Mouse (Mus musculus) spleen, postnatal 14 days (tissue): ENCODE data around the gene 4930467E23Rik.
"Not testable (repeated sequence)": the region's sequence is repeated elsewhere in the genome, so short reads cannot be mapped to it uniquely, and the experiment has no call there.

Experiments
- DNase-seq, 2 experiments: peaks; one replicate each; pipeline ENCODE4 v3.0.0; 2021 to 2022; ENCODE audit warnings: low spot score in 2 of 2

The 4930467E23Rik gene

DNA sequence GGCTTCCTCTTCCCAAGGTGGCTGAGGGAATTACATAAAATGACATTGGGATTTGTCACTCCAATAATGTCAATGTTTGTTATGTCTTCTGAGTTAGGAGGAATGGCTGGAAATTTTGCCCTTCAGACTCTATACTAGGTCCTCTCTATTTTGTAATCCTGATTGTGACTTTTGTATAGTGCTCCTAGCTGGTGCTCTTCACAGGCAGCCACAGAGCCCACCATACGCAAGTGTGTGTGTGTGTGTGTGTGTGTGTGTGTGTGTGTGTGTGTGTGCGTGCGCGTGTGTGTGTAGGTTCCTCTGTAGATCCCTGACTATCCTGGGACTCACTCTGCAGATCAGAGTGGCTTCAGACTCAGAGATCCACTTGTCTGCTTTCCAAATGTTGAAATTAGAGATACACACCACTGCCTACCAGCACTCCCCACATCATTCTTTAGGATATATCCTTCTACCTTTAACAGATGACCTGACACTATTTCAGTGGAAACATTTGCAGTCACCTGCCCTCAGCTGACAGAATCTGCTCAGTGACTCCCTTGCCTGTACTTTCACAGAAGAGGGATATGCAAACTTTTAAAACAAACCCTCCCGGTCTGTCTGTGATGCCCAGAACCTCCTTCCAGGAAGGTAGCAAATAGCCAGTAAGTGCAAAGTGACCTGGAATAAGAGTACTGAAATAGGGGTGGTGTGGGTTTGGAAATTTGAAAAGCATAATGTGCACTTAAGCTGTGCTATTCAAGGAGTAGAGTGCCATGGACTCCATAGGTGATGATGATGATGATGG, 52.1 kb downstream of the 4930467E23Rik start:
- DNase-seq, result not testable (repeated sequence)

DNA sequence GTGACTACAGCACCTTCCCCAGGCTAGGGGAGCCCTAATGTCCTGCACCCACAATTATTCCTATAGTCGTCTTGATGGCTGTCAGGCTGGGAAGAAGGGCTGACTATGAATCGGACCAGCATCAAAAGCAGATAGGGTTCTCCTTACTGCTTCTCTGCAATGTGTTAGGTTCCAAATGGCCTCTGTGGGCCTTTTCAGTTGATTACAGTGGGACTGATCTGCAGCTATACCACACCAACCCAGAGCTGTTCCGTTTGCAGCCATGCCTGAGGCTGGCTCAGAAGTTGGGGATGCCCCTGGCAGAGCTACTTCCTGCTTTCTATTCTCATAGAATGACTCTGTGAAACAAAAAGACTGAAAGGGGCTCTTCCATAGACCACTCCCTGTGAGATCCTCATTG, 53.4 kb downstream of the 4930467E23Rik start:
- not testable (repeated sequence) for DNase-seq

DNA sequence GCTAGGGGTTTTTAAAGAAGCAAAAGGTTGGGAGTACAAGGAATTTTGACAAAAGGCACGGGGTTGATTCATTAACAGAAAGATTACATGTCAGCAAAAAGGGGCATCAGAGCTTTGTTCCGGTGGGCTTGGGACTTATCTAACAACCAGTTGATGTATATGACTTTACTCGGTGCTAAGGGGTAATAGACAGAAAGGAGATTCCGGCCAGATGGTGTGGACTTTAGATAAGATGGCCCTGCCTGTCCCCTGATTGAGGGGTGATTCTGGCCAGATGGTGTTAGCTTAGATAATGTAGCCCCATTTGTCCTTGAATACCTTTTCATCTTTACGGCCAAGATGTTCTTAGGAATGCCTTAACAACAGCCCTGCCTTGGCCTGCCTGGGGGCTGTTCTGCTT, 54.5 kb downstream of the 4930467E23Rik start:
- DNase-seq, result not testable (repeated sequence)

DNA sequence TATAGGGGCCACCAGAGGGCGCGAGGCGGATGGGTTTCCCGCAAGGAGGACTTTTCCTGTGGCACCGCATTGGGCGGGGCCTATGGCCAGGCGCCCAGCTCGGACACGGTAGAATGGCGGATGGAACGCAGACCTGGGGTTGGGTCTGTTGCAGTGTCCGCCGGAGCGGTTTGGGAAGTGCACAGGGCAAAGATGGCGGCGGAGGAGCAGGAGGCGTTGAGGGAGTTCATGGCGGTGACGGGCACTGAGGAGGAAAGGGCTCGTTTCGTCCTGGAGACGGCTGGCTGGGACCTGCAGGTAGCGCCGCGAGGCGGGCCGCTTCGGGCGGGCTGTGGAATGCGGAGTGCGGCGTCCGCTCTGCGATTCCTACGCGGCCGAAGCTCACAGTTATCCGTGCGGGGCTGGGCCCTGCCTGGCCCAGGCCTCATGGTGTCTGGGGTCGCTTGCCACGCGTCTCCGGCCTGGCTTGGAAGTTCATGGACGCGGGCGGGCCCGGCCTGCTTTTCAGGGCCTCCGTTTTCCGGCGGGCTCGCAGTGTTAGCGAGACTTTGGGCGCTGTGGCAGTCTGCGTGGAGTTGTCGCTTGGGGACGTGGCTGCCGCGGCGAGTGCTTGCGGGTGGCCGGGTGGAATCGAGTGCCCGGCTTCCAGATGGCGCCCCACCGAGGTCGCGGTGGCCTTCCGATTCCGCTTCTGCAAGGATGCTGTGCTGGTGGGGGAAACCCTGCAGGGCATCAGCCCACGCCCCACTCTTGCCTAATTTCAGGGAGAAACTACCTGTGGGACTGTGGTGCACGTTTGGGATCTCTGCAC, 55.4 kb downstream of the 4930467E23Rik start:
- DNase-seq, result peak; percentile 88 to 94

DNA sequence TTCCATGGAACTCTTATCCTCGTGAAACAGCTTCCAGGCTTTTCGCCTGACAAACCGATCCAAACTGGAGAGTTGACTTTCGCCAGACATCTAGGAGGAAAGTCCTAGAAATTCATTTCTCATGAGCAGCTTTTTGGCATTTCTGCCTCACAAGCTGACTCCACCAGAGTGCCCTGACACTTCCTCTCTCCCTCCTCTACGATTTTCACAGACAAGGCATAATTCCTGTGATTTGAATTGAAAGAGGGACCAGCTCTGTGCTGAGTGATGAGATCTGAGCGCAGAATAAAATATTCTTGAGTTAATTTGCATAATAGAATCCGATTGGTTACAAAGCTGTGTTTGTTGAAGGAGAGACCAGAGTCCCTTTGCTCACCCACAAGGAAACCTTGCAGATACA, 63.3 kb downstream of the 4930467E23Rik start:
- not testable (repeated sequence) for DNase-seq
